Mouse (Mus musculus) liver, embryonic 16.5 days (tissue): ENCODE results near the gene Spsb4. TPM values are rescaled to one million over a fixed set of nuclear protein-coding genes. Genes with fewer than 3 reads are reported as not detected.

ENCODE experiments used
- ATAC-seq: fragments of 200-750 bp; cut with Nextera tagmentation; 2 replicates; pipeline ENCODE4 v1.8.0; 2017; ENCODE audit warnings: low read depth, mild to moderate bottlenecking, moderate number of reproducible peaks, moderate library complexity
- H3K27ac ChIP-seq: fragments of 300-500 bp; sonication (generic); 2 replicates; pipeline ENCODE4 v1.5.1; 2014; ENCODE audit warnings: mild to moderate bottlenecking, low read length
- H3K27me3 ChIP-seq: fragments of 300-500 bp; sonication (generic); 2 replicates; pipeline ENCODE4 v1.6.1; 2014; ENCODE audit warnings: low read depth, low read length, mixed read lengths; ENCODE audit not compliant: control insufficient read depth, insufficient read depth
- H3K36me3 ChIP-seq: fragments of 300-500 bp; sonication (generic); 2 replicates; pipeline ENCODE4 v1.6.1; 2014; ENCODE audit warnings: mild to moderate bottlenecking; ENCODE audit not compliant: control insufficient read depth, insufficient read depth
- H3K4me1 ChIP-seq: fragments of 300-500 bp; sonication (generic); 2 replicates; pipeline ENCODE4 v1.6.1; 2014; ENCODE audit warnings: low read depth, low read length, mixed read lengths; ENCODE audit not compliant: control insufficient read depth
- H3K4me2 ChIP-seq: fragments of 300-500 bp; sonication (generic); 2 replicates; pipeline ENCODE4 v1.6.1; 2014; ENCODE audit warnings: low read depth, low read length, mixed read lengths
- H3K4me3 ChIP-seq: fragments of 300-500 bp; sonication (generic); 2 replicates; pipeline ENCODE4 v1.5.1; 2014; ENCODE audit warnings: low read depth, mild to moderate bottlenecking, low read length
- H3K9ac ChIP-seq: fragments of 300-500 bp; sonication (generic); 2 replicates; pipeline ENCODE4 v1.6.1; 2014; ENCODE audit warnings: low read depth, low read length
- H3K9me3 ChIP-seq: fragments of 300-500 bp; sonication (generic); replicated peaks from 2 replicates; pipeline ENCODE4 v1.6.1; 2016; ENCODE audit warnings: low read length; ENCODE audit not compliant: control insufficient read depth
- WGBS: fragments of 180-500 bp; shearing (Covaris S2); extraction: QIAGEN DNeasy Blood & Tissue Kit; methylation state at CpG from one replicate; pipeline ENCODE4 v1.1.7; 2014; ENCODE audit not compliant: insufficient replicate concordance; 5-methylcytosine and 5-hydroxymethylcytosine counted together
- polyA plus RNA-seq: library from polyadenylated mRNA; unstranded; fragments of >200 nt; fragmentation: Nextera tagmentation; extraction: Ambion mirVana; gene quantifications from 2 replicates; pipeline ENCODE4 v1.2.1, GENCODE M21; 2015

Spsb4 gene
- polyA plus RNA-seq = 1.9 and 2.3 TPM in 2 replicates

DNA sequence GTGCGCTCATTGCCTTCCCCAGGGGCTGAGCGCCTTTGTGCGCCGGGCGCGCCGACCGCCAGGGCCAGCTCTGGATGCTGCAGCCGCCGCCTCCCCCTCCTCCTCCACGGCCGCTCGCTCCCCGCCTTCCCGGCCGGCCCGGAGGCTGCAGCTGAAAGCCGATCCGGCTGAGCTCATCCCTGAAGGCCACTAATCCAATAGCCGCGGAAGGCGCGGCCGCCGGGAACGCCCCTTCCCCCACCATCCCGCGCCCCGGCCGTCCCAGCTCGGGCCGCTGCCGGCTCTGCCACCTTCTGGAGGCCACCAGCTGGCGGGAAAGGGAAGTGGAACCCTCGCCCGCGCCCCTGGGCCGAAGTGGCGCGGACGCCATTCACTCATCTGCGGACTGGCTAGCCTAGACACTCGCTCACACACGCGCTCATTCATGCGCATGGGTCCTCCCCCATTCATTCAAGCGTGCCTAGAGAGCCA is at the start of gene Spsb4:
Spsb4 (minus strand) TSS at position 167 of the 471 bp plus-strand sequence.
- WGBS = under 1% methylated on average over 44 of the region's 47 CpGs
- Histone ChIP-seq H3K27me3 (peaks cover 41% of the 10 kb centered on the region), H3K9ac (peak within 1 kb of the TSS; percentile 16), H3K9me3 (no peaks in the 10 kb centered on the region), H3K36me3 (no peaks in the 10 kb centered on the region), H3K4me3 (peak within 1 kb of the TSS; percentile 53), H3K4me1 (no peaks in the 10 kb centered on the region; the same call in 1 of the 2 replicates), H3K4me2 (peak within 1 kb of the TSS; percentile 69), H3K27ac (no peak within 1 kb of the TSS)
- peak; percentile 76 for ATAC-seq

- no peaks in the 10 kb centered on the region for H3K4me1 ChIP-seq
- no peak overlapping the region for H3K4me3 ChIP-seq
- no peaks in the 10 kb centered on the region for H3K27me3 ChIP-seq
- no peaks in the 10 kb centered on the region for H3K9me3 ChIP-seq
- 69% methylated on average over 6 of the region's 6 CpGs for WGBS
- H3K27ac ChIP-seq = no peak overlapping the region
- ATAC-seq = no peak
- no peaks in the 10 kb centered on the region for H3K36me3 ChIP-seq
- no peak overlapping the region for H3K9ac ChIP-seq
- H3K4me2 ChIP-seq = no peak overlapping the region
Observed at GRCm38 (mm10) chr9:97067761-97068160, 49.1 kb upstream of the Spsb4 start.

DNA sequence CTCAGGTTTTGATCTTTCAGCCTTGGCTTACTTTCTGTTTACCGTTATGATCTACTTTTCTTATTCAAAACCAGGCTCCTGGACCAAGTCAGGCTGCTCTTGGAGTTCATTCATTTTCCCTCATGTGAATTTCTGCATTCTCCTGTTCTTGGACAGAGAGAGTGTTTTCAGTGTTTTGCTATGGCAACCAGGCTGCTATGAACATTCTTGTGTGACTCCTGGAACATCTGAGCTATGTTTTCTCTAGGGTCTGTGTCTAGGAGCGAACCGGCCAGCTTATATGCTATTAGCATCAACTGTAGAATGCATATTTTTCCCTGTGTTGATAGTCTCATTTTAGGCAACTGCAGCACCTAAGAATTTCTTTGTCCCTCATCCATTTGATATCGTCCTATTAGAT is 47.2 kb upstream of the Spsb4 start:
- Histone ChIP-seq H3K4me3 (no peak overlapping the region), H3K9ac (no peak overlapping the region), H3K4me1 (no peaks in the 10 kb centered on the region), H3K27ac (no peak overlapping the region), H3K9me3 (no peaks in the 10 kb centered on the region), H3K36me3 (no peaks in the 10 kb centered on the region), H3K27me3 (no peaks in the 10 kb centered on the region), H3K4me2 (no peak overlapping the region)
- no peak for ATAC-seq
- WGBS = 80% methylated on average over 4 of the region's 4 CpGs

DNA sequence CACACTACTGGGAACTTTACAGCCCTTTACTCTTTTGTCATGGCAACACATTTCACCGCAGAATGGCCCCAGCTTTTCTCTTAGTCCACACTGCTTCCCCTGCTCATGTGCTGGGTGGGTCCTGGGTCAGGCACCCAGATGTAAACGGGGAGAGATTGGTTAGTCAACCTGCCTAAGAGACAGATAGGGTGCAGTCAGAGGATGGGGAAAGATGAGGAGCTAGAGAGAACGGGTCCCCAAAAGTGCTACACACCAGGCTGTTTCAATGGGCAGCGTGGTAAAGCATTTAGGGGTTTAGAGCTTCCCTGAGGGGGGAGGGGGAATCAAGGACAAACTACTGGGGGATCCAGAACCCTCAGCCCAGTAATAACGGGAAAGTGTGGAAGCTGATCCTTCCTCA is 46.6 kb upstream of the Spsb4 start:
- Histone ChIP-seq H3K4me1 (no peaks in the 10 kb centered on the region), H3K27ac (no peak overlapping the region), H3K9ac (no peak overlapping the region), H3K9me3 (no peaks in the 10 kb centered on the region), H3K4me2 (no peak overlapping the region), H3K27me3 (no peaks in the 10 kb centered on the region), H3K4me3 (no peak overlapping the region), H3K36me3 (no peaks in the 10 kb centered on the region)
- 62% methylated on average over 5 of the region's 5 CpGs for WGBS
- no peak for ATAC-seq

GRCm38 (mm10) chr9:97064161-97064560 is 45.5 kb upstream of the Spsb4 start:
- ATAC-seq = no peak
- WGBS = 59% methylated on average over 1 of the region's 1 CpGs

GRCm38 (mm10) chr9:97061696-97062095 is 43.1 kb upstream of the Spsb4 start:
- H3K27me3 ChIP-seq = no peaks in the 10 kb centered on the region
- no peak overlapping the region for H3K4me3 ChIP-seq
- no peaks in the 10 kb centered on the region for H3K4me1 ChIP-seq
- no peaks in the 10 kb centered on the region for H3K36me3 ChIP-seq
- WGBS = 74% methylated on average over 9 of the region's 9 CpGs
- no peak overlapping the region for H3K4me2 ChIP-seq
- H3K9ac ChIP-seq = no peak overlapping the region
- H3K9me3 ChIP-seq = no peaks in the 10 kb centered on the region
- H3K27ac ChIP-seq = no peak overlapping the region
- ATAC-seq = no peak

More at GRCm38 (mm10) chr9:97064161-97064560, 45.5 kb upstream of the Spsb4 start:
- Histone ChIP-seq H3K9ac (no peak overlapping the region), H3K4me2 (no peak overlapping the region), H3K4me3 (no peak overlapping the region), H3K4me1 (no peaks in the 10 kb centered on the region), H3K36me3 (no peaks in the 10 kb centered on the region), H3K27ac (no peak overlapping the region), H3K9me3 (no peaks in the 10 kb centered on the region), H3K27me3 (no peaks in the 10 kb centered on the region)

GRCm38 (mm10) chr9:97056541-97057338 is 38.1 kb upstream of the Spsb4 start:
- no peak for ATAC-seq
- Histone ChIP-seq H3K36me3 (no peaks in the 10 kb centered on the region), H3K9ac (no peak overlapping the region), H3K27me3 (peaks cover 4% of the 10 kb centered on the region; the same call in 1 of the 2 replicates), H3K9me3 (no peaks in the 10 kb centered on the region), H3K4me1 (no peaks in the 10 kb centered on the region), H3K27ac (no peak overlapping the region), H3K4me2 (no peak overlapping the region), H3K4me3 (no peak overlapping the region)
- WGBS = 53% methylated on average over 18 of the region's 18 CpGs

- Histone ChIP-seq H3K27ac (no peak overlapping the region), H3K27me3 (peaks cover 4% of the 10 kb centered on the region; the same call in 1 of the 2 replicates), H3K4me3 (no peak overlapping the region), H3K9me3 (no peaks in the 10 kb centered on the region), H3K36me3 (no peaks in the 10 kb centered on the region), H3K4me2 (no peak overlapping the region), H3K9ac (no peak overlapping the region), H3K4me1 (no peaks in the 10 kb centered on the region)
- ATAC-seq = no peak
- WGBS = 67% methylated on average over 14 of the region's 14 CpGs
Observed at GRCm38 (mm10) chr9:97055906-97056305, 37.3 kb upstream of the Spsb4 start.

DNA sequence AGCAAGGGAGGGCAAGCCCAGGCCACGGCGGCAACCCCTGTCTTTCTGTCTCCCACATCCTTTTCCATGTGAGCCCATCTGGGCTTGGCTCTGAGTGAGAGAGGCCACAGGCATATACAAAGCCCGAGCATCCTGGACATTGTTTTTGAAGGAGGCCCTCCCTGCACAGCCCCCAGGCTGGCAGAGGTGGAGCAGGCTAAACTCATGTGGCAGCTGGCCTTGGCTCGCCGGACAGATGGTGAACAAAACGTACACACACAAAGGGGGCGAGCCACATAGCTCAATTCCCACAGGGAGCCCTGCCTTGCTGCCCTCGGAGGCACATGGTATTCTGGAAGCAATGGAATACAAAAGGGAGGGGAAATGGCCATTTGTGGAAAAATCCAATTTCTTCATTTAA is 32.5 kb upstream of the Spsb4 start:
- H3K9ac ChIP-seq = no peak overlapping the region
- WGBS = 60% methylated on average over 8 of the region's 8 CpGs
- ATAC-seq = no peak
- no peaks in the 10 kb centered on the region for H3K4me1 ChIP-seq
- peaks cover 4% of the 10 kb centered on the region; the same call in 1 of the 2 replicates for H3K27me3 ChIP-seq
- H3K4me3 ChIP-seq = no peak overlapping the region
- no peak overlapping the region for H3K27ac ChIP-seq
- H3K4me2 ChIP-seq = no peak overlapping the region
- H3K36me3 ChIP-seq = no peaks in the 10 kb centered on the region
- H3K9me3 ChIP-seq = no peaks in the 10 kb centered on the region
